Mouse (Mus musculus) embryo, embryonic 10.5 days (tissue): Measurements from ENCODE around the gene Cdk2ap1.
"Not testable (repeated sequence)": the region's sequence is repeated elsewhere in the genome, so short reads cannot be mapped to it uniquely, and the experiment has no call there.

Experiments
- DNase-seq: peaks from one replicate; pipeline ENCODE4 v3.0.0-alpha.2; 2015; ENCODE audit warnings: low spot score

Gene Cdk2ap1

DNA sequence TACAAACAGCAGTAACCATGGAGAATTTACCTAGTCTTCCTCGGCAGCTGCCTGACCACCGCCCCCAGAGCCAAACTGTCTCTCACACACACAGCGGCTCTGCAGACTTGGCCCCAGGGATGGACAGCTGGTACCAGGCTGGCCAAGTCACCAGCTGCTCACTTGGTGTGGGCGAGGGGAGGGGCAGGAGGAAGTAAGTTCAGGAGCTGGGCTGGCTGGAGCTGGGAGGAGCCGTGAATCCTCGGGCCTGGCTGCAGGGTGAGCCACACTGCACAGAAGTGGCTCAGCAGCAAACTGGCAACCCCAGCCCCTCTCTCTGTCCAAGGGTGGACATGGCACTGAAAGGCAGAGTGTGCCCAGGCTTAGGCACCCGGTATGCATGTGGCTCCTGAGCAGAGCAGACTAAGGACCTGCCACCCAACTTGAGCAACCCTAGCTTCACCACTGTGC lies 11.7 kb downstream of the Cdk2ap1 start:
- DNase-seq: peak; percentile 71

DNA sequence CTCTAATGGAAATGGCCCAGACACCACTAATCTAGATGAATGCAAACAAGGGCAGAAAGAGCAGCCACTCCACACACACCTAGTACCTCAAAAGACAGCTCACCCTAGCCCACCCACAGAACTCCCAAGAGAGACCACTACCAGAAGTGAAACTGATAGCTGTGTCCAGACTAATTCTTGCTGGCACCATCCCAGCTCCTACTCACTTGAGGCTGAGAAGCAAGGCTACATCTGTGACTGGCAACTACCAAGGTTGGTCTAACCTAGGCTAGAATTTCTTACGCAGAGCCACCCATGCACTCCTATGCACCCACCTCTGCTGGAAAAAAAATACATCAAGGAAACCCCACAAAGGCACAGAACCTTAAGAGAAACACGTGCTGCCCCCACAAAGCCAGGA lies 12.5 kb downstream of the Cdk2ap1 start:
- DNase-seq: no peak

DNA sequence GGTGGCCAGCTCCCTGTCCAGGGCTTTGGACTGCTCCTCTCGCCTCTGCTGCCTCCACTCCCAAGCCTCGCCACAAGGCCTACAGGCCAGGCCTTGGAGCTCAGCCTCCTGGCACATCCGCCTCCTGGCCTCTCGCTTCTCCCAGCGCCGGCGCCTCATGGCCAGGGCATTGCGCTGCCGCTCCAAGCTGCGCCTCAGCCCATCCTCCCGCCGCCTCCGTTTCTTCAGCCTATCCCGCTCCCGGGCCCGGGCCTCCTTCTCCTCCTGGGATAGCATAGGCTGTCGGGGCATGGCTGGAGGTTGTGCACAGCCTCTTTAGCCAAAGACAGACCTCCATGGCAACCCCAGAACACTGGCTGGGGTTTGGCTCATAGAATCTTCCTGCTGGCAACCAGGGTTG lies 13.7 kb downstream of the Cdk2ap1 start:
- DNase-seq: no peak

DNA sequence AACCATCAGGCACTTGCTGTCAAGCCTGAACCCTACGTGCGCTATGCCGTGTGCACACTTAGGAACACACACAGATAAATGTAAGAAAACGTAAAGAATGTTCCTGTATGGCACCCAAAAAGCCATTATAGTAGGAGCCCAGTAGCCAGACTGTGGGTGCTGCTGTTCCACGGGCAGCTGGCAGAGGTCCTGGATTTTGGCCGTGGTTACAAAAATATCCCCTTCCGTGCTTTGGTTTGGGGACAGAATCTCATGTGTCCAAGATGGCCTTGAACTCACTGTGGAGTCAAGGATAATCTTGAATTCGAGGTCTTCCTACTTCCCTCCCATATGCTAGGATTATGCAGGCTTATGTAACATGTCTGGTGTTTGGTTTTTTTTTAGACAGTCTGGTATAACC lies 20.0 kb downstream of the Cdk2ap1 start:
- no peak for DNase-seq

- not testable (repeated sequence) for DNase-seq
These were observed 21.0 kb downstream of the Cdk2ap1 start for GRCm38 (mm10) chr5:124341753-124342339.

DNA sequence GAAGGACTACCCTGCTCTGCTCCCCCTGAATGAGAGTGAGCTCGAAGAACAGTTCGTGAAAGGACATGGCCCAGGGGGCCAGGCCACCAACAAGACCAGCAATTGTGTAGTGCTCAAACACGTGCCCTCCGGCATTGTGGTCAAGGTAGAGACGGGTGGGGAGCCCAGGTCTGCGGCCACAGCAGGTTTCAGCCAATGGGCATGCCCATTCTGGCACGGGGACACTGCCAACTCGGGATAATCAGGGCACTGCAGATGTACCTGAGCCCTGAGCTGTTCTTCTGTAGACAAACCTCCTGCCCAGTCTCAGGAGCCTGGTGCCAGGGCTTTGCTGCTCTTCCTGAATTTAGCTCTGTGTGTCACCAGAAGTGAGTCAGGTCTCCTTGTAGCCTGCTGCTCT lies 24.1 kb downstream of the Cdk2ap1 start:
- no peak for DNase-seq

- DNase-seq: peak; percentile 51
These were observed 25.0 kb downstream of the Cdk2ap1 start for GRCm38 (mm10) chr5:124337909-124338308.

DNA sequence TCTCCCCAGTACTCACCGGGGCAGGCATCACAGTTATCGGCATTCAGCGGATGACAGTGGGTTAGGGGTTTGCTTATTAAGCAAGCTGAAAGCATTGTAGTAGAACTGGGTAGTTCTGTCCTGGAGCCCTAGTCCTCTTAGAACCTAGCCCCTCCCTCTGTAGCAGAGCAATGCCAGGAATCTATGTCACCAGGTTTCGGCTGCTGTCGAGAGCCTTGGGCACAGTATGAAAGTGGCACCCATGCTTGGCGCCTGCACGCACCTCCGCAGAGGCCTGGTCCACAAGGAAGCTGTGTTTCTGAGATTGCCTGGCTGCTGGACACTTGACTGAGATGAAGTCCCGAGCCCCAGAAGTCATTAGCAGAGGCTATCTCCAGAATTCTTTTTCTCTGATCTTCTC lies 25.8 kb downstream of the Cdk2ap1 start:
- DNase-seq: no peak

DNA sequence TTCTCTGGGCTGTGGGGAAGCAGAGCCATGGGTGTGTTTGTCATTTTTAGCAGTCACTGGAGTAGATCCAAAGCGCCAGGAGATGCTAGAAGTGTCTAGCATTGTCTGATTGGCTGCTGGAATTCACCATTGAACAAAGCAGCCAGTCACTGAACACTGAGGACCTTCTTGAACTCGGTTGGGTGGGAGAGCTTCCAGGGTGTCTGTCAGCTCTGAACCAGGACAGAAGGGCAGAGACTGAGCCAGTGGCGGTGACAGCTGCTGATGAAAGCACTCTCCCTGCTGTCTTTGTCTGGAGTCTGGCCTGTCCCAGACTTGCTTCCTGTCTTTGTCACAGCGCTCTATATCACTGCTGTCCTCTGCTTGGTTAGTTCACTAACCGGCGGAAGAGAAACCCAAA lies 28.5 kb downstream of the Cdk2ap1 start:
- DNase-seq: peak; percentile 73

GRCm38 (mm10) chr5:124330086-124330485 lies 32.8 kb downstream of the Cdk2ap1 start:
- DNase-seq: no peak

DNA sequence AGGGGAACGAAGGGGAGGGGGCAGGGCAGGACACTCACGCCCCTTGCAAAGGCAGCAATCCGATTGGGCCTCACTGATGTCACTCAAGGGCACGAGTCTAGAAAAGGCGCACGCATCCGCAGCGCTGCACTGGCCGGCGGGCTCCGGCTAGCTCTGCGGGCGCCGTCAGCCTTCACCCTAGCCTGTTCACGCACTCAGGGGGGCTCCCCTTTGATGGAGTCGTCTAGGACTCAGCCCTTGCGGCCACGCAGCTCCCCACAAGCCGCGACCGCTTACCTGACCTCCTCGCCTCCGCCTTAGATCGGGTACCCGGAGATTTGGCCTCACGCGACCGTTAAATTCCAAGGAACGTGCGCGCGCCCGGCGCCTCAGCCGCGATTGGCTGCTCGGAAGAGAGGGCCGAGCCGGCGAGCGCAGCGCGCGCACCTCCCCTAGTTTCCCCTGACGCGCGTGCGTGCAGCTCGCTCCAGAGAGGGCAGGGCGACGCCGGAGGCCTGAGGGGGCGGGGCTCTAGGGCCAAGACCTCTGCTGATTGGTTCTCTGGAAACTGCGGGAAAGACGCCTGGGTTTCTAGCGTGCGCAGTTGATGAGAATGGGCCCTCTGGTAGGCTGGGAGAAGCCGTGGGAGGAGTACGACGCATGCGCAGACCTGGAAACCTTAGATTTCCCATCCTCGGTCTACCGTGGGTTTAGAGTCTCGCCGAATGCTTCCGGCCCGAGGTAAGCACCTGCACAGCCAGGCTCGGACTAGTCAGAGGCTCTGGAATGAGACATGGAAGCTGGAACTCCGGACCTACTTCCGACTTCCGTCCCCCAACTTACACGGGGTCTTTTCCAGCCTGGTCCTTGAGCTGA lies 35.1 kb downstream of the Cdk2ap1 start, which contains the start of the genes Mphosph9 and 2810006K23Rik:
TSS of gene Mphosph9 (minus strand) at position 463 of the 855 bp plus-strand sequence.
TSS of gene 2810006K23Rik (plus strand) at position 580 of the 855 bp plus-strand sequence.
- DNase-seq: peak; percentile 100

- DNase-seq: no peak
These were observed 36.1 kb downstream of the Cdk2ap1 start for GRCm38 (mm10) chr5:124326829-124327228.

- DNase-seq: no peak
These were observed 45.2 kb downstream of the Cdk2ap1 start for GRCm38 (mm10) chr5:124317648-124318047.

- DNase-seq: no peak
These were observed 46.9 kb downstream of the Cdk2ap1 start for GRCm38 (mm10) chr5:124315941-124316340.

- no peak for DNase-seq
These were observed 47.4 kb downstream of the Cdk2ap1 start for GRCm38 (mm10) chr5:124315498-124315897.

- DNase-seq: no peak
These were observed 52.8 kb downstream of the Cdk2ap1 start for GRCm38 (mm10) chr5:124310091-124310490.

DNA sequence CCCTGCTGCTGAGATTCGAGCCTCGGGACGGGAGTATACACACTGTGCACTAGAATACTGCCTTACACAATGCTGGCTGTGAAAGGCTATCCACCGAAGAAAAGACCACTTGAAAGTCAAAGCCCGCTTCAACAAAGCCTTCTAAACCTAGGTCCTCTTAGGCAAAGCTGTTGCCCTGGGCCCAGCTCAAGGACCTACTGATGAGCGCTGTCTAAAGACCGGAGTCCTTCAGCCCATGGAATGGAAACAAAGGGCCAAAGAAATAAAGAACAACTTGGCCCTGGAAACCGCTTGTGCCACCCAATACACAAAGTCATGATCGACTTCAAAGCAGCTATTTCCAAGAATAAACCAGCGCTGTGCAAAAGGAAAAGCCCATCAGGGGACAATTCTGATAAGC lies 53.7 kb downstream of the Cdk2ap1 start:
- no peak for DNase-seq

DNA sequence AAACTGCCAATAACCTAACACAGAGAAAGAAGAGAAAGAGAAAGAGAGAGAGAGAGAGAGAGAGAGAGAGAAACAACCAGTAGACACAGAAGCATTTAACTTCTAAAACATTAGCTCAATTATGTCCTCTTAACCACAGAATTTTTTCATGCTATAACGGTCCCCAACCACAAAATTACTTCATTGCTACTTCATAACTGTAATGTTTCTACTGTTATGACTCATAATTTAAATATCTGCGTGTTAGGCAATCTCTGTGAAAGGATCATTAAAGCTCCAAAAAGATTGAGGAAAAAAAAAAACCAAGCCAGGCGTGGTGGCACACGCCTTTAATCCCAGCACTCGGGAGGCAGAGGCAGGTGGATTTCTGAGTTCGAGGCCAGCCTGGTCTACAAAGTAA lies 60.0 kb downstream of the Cdk2ap1 start:
- DNase-seq: not testable (repeated sequence)

- DNase-seq: no peak
These were observed 62.8 kb downstream of the Cdk2ap1 start for GRCm38 (mm10) chr5:124300132-124300531.

DNA sequence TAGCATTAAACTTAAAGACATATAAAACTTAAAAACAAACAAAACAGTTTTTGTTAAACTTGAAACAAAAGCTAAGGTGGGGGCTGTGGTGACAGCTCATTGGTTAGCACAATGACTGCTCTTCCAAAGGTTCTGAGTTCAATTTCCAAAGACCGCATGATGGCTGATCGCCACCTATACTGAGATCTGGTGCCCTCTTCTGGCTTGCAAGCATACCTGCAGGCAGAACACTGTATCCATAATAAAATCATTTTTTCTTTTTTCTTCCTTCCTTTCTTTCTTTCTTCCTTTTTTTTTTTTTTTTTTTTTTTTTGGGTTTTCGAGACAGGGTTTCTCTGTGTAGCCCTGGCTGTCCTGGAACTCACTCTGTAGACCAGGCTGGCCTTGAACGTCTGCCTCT lies 63.6 kb downstream of the Cdk2ap1 start:
- DNase-seq: peak; percentile 49

GRCm38 (mm10) chr5:124296475-124296874 lies 66.4 kb downstream of the Cdk2ap1 start:
- DNase-seq: no peak
